Mouse (Mus musculus) small intestine, adult 10 weeks (tissue): Measurements from ENCODE around the gene Plxnb3. TPM values are rescaled to one million over a fixed set of nuclear protein-coding genes. Genes with fewer than 3 reads are reported as not detected.

Source experiments
- polyA plus RNA-seq: library from polyadenylated mRNA; stranded (reverse); fragments of 350-450 nt; fragmentation: Illumina TruSeq; extraction: RNeasy Lipid Tissue Mini Kit (QIAGEN cat#74804); gene quantifications from one replicate; pipeline ENCODE4 v1.2.3, GENCODE M21; 2014; ENCODE audit warnings: low replicate concordance

Gene Plxnb3
- not detected for polyA plus RNA-seq

DNA sequence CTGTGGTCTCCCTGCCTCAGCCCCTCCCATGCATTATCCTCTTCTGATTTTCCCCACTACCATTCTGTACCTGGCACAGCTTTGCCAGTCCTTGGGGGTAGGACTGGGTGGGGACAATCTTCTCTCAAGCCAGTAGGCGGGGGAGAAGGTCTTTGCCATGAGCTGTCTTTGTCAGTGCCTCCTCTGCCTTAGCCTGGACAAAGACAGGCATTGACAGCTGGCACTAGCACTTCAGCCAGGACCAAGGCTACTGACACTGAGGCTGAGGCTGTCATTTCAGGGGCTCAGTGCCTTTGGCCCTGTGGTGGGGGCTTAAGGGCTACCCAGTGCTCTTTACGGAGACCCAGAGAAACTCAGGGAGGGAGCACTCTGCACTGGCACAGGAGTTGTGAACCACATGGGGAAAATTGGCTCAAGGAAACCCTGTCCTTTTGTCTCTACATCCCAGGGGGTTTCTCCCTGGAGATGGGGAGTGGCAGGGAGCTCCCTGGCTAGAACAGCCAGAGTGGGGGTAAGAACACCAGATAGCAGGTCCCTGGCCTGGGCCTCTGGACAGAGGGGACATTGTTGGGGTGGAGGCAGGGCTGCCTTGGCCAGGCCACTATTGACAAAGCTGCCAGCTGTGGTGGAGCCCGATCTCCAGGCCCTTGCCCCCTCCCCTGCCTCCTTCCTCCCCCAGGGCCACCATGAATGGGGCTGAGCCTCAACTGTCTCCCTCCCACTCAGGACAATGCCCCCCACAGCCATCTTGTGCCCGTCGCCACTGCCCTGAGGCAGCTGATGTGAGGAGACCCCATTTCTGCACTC is at the start of gene Plxnb3:
Plxnb3 (plus strand) TSS at position 757 of the 807 bp plus-strand sequence.

DNA sequence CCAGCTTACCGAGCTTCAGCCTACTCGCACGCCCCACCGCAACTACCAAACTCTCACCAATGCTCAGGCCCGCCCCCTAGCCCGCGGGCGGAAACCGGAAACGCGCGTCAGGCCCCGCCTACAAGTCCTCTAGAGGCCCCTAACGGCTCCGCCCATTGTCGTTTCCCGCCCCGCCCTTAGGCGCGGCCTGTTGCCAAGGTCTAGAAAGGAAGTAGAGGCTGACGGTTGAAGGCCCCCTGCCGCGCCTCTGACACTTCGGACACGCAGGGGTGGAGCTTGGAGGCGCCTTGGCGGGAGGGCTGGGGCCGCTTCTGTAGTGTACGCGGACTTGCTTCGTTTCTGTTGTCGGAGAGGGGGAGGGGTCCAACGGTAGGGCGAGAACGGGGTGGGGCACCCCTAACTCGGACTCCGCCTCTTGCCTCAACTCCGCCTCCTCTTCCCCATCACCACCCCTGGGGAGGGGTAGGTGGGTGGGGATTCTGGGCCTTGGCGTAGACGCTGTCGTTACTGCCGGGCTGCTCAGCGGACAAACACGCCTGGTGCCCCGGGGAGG is 40.7 kb upstream of the Plxnb3 start, which contains the start of the genes Bcap31 and Abcd1:
Bcap31 (minus strand) TSS at position 67 of the 553 bp plus-strand sequence.
Abcd1 (plus strand) TSS at position 489 of the 553 bp plus-strand sequence.

DNA sequence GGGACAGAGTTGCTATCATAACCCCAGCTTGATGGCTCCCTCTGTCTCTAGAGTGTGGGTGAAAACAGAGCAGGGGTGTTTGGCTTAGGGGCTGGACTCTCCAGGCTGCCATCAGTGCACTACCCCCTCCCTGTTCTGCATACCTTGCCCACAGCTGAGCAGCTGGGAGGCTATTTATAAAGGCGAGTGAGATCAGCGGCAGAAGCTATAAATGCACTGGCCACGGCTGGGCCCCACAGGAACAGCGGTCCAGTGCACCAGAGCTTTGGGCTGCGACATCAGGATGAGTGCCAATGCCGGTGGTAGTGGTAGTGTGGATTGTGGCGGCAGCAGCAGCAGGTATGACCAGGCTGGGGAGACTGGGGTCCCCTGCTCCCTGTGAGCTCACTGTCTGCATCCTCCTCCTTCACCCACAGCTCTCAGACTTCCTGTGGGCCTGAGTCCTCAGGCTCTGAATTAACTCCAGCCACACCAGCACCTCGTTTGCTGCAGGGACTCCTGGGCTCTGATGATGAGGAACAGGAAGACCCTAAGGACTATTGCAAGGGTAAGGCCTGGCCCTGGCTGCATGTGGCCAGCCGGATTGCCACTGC is 17.4 kb downstream of the Plxnb3 start, which contains the start of gene Srpk3:
Srpk3 (plus strand) TSS at position 238 of the 593 bp plus-strand sequence.

DNA sequence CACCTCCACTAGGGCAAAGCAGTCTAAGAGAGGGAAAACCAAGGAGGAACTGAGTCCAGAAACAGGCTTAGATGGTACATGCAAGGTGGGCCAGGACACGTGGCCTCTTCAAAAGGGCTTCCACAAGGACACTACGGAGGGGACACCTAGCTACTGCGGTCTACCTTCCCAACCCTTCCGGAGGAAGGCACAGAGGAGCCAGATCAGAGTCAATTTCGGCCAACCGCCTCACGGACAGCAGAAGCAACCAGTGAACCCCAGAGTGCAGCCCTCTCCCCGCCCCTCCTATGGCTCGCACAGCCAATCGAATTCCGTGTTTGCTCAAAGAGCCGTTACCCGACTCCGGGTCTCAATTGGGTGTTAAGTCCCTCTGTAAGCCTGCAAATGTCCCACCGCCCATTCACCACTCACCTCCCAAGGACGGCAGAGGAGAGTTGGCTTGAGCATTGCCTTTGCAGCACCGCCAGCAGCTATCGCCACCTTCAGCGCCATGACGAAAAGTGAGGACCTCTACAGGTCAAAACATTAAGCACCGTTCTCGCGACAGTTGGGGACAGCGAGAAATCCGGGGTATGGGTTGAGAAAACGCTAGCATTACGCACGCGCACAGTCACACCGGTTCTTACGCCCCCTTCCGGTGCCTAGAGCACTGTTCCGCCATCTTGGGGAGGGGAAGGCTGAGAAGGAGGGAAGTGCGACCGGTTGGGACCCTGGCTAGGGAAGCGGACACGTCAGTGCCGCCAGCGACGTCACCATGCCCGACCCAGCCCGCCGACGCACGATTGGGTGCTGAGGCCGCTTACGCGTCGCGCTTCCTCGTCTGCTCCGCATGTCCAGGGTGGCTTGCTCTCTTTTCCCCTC is 29.7 kb downstream of the Plxnb3 start, which contains the start of the genes Idh3g and Ssr4:
Idh3g (minus strand) TSS at position 534 of the 861 bp plus-strand sequence.
Ssr4 (plus strand) TSS at position 665 of the 861 bp plus-strand sequence.

Other genes with a start within 250 kb of the Plxnb3 start
- gene Dusp9, start 117.7 kb upstream of the Plxnb3 start, polyA plus RNA-seq: not detected
- not detected for gene Pnck, start 97.0 kb upstream of the Plxnb3 start, polyA plus RNA-seq
- gene Slc6a8, start 83.9 kb upstream of the Plxnb3 start, polyA plus RNA-seq: 276 TPM
- gene Bcap31, start 40.9 kb upstream of the Plxnb3 start, polyA plus RNA-seq: 178 TPM
- gene Abcd1, start 40.5 kb upstream of the Plxnb3 start, polyA plus RNA-seq: 5.5 TPM
- not detected for gene Srpk3, start 17.3 kb downstream of the Plxnb3 start, polyA plus RNA-seq
- gene Idh3g, start 29.8 kb downstream of the Plxnb3 start, polyA plus RNA-seq: 18.0 TPM
- 25.0 TPM for gene Ssr4, start 29.9 kb downstream of the Plxnb3 start, polyA plus RNA-seq
- 0.22 TPM for gene Pdzd4, start 67.9 kb downstream of the Plxnb3 start, polyA plus RNA-seq
- gene Avpr2, start 135.0 kb downstream of the Plxnb3 start, polyA plus RNA-seq: not detected
- 3.1 TPM for gene L1cam, start 139.0 kb downstream of the Plxnb3 start, polyA plus RNA-seq
- 1.0 TPM for gene Arhgap4, start 164.8 kb downstream of the Plxnb3 start, polyA plus RNA-seq
- 2.1 TPM for gene Naa10, start 164.9 kb downstream of the Plxnb3 start, polyA plus RNA-seq
- 0.33 TPM for gene Renbp, start 173.8 kb downstream of the Plxnb3 start, polyA plus RNA-seq
- 21.6 TPM for gene Hcfc1, start 209.3 kb downstream of the Plxnb3 start, polyA plus RNA-seq